In the genomic region with DNA sequence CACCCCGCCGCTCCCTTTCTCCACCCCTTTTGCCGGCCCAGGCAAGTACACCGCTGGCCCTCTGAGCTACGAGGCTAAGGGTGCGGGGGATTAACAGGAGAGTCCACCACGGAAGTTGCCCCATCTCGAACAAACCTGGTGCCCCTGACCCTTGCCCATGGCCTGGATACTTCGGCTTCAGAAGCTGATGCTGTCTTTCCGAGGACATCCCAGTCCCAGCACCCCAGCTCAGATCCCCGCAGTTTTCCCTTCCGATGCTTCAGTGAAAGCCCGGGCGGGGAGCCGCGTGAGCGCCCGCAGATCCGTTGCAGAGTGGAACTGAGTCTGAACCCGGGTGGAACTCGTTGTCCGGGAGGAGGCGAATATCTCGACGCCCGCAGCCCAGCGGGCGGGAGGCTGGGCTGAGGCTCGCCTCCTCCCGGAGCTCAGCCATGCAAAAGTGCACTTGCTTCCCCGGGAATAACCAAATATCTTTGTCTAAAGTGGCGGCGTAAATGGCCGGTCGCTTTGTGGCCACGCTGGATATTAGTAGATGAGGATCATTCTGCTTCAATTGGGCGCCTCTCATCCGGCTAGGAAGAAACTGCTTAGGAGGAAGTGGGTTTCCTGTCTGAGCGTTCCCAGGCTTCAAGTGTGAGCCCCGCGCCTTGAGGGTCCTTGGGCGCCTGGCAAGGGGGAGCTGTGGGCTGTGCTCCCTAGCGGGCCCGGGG, we compare ENCODE assay signal across 8 mouse cellular contexts. TPM values are rescaled to one million over a fixed set of nuclear protein-coding genes. Genes with fewer than 3 reads are reported as not detected.
DNase-seq lines count a peak whose midpoint lies in the region; ATAC-seq lines count a peak whose summit lies in the region.

No protein-coding gene starts in this region.

- DNase-seq in embryo, embryonic 9.5 days (ENCODE audit: extremely low spot score) = peak; percentile 42
- no peak for DNase-seq in forebrain, embryonic 14.5 days (ENCODE audit: low spot score)
- no peak for DNase-seq in frontal cortex, postnatal 14 days (ENCODE audit: low spot score in 2 of 2)
- DNase-seq in spleen, adult 12 weeks (ENCODE audit: low spot score) = no peak
- DNase-seq in layer of hippocampus, postnatal 14 days (ENCODE audit: low spot score in 2 of 2) = no peak

- no peak overlapping the region for H3K9ac ChIP-seq in kidney, embryonic 15.5 days
- no peak overlapping the region for H3K9ac ChIP-seq in kidney, embryonic 14.5 days (ENCODE audit: low read depth, low read length)
- H3K9ac ChIP-seq in forebrain, embryonic 14.5 days (ENCODE audit: low read length) = peak overlapping the region; percentile 63
- no peak overlapping the region for H3K9ac ChIP-seq in midbrain, embryonic 12.5 days (replicated peaks)

- peaks cover 39% of the 10 kb centered on the region for H3K4me1 ChIP-seq in kidney, embryonic 15.5 days
- H3K4me1 ChIP-seq in kidney, embryonic 14.5 days (ENCODE audit: control insufficient read depth, insufficient read depth, low read length) = peaks cover 7% of the 10 kb centered on the region; the same call in 1 of the 2 replicates
- no peaks in the 10 kb centered on the region for H3K4me1 ChIP-seq in forebrain, embryonic 14.5 days (ENCODE audit: control insufficient read depth, insufficient read depth, low read length)
- peaks cover 13% of the 10 kb centered on the region; the same call in 1 of the 2 replicates for H3K4me1 ChIP-seq in midbrain, embryonic 12.5 days

- under 1% methylated on average over 44 of the region's 44 CpGs for WGBS in kidney, embryonic 15.5 days
- under 1% methylated on average over 44 of the region's 44 CpGs for WGBS in kidney, embryonic 14.5 days
- WGBS in forebrain, embryonic 14.5 days = under 1% methylated on average over 44 of the region's 44 CpGs
- WGBS in midbrain, embryonic 12.5 days = under 1% methylated on average over 44 of the region's 44 CpGs

- H3K27ac ChIP-seq in kidney, embryonic 15.5 days = no peak overlapping the region
- H3K27ac ChIP-seq in kidney, embryonic 14.5 days (ENCODE audit: low read depth, low read length) = no peak overlapping the region
- H3K27ac ChIP-seq in forebrain, embryonic 14.5 days (ENCODE audit: low read depth, low read length) = peak overlapping the region; percentile 84
- H3K27ac ChIP-seq in midbrain, embryonic 12.5 days (replicated peaks) = 0 out of 2 replicates have a peak overlapping the region, but pooled peaks have one; percentile 39

- no peak for ATAC-seq in kidney, embryonic 15.5 days (replicated peaks; ENCODE audit: low FRiP score)
- ATAC-seq in kidney, embryonic 14.5 days (ENCODE audit: low FRiP score, low TSS enrichment) = no peak
- ATAC-seq in forebrain, embryonic 14.5 days = peak; percentile 33
- ATAC-seq in midbrain, embryonic 12.5 days (ENCODE audit: low FRiP score, low read depth) = no peak

- no peaks in the 10 kb centered on the region for H3K36me3 ChIP-seq in kidney, embryonic 15.5 days
- H3K36me3 ChIP-seq in kidney, embryonic 14.5 days (ENCODE audit: control insufficient read depth, insufficient read depth, low read length) = no peaks in the 10 kb centered on the region
- H3K36me3 ChIP-seq in forebrain, embryonic 14.5 days (ENCODE audit: control insufficient read depth, insufficient read depth, low read length) = no peaks in the 10 kb centered on the region
- H3K36me3 ChIP-seq in midbrain, embryonic 12.5 days = no peaks in the 10 kb centered on the region

- H3K27me3 ChIP-seq in kidney, embryonic 15.5 days = peaks cover 98% of the 10 kb centered on the region
- H3K27me3 ChIP-seq in kidney, embryonic 14.5 days (ENCODE audit: control insufficient read depth, insufficient read depth, low read length) = peaks cover 94% of the 10 kb centered on the region
- peaks cover 81% of the 10 kb centered on the region for H3K27me3 ChIP-seq in forebrain, embryonic 14.5 days (replicated peaks; ENCODE audit: control insufficient read depth, insufficient read depth, low read length)
- peaks cover 99% of the 10 kb centered on the region for H3K27me3 ChIP-seq in midbrain, embryonic 12.5 days

- H3K4me3 ChIP-seq in kidney, embryonic 15.5 days (replicated peaks) = 0 out of 2 replicates have a peak overlapping the region, but pooled peaks have one; percentile 4
- no peak overlapping the region for H3K4me3 ChIP-seq in kidney, embryonic 14.5 days (ENCODE audit: low read length)
- H3K4me3 ChIP-seq in forebrain, embryonic 14.5 days (ENCODE audit: low read depth, low read length) = peak overlapping the region; percentile 33
- H3K4me3 ChIP-seq in midbrain, embryonic 12.5 days = peak overlapping the region; percentile 31

- 0 out of 2 replicates have a peak overlapping the region, but pooled peaks have one; percentile 8 for H3K4me2 ChIP-seq in kidney, embryonic 15.5 days
- H3K4me2 ChIP-seq in kidney, embryonic 14.5 days (replicated peaks; ENCODE audit: low read depth, low read length) = no peak overlapping the region
- peak overlapping the region; percentile 32 for H3K4me2 ChIP-seq in forebrain, embryonic 14.5 days (ENCODE audit: low read length)
- H3K4me2 ChIP-seq in midbrain, embryonic 12.5 days (replicated peaks) = peak overlapping the region; percentile 12

- H3K9me3 ChIP-seq in kidney, embryonic 15.5 days (replicated peaks) = no peaks in the 10 kb centered on the region
- H3K9me3 ChIP-seq in kidney, embryonic 14.5 days (ENCODE audit: control insufficient read depth, low read length) = no peaks in the 10 kb centered on the region
- H3K9me3 ChIP-seq in forebrain, embryonic 14.5 days (replicated peaks; ENCODE audit: control insufficient read depth, low read length) = no peaks in the 10 kb centered on the region
- no peaks in the 10 kb centered on the region for H3K9me3 ChIP-seq in midbrain, embryonic 12.5 days

RNA-seq across cellular contexts. Expression of gene Nkx2-1, which starts 0.4 kb away (rescaled TPM):
- not detected in 2 replicates for polyA plus RNA-seq in kidney, embryonic 15.5 days (2015; fragmentation: Nextera tagmentation; extraction: Ambion mirVana)
- not detected in 2 replicates for polyA plus RNA-seq in kidney, embryonic 14.5 days (2014; fragmentation: Nextera tagmentation; extraction: Ambion mirVana)
- polyA plus RNA-seq in forebrain, embryonic 14.5 days (2014; fragmentation: Nextera tagmentation; extraction: Ambion mirVana) = 13.9 and 15.9 TPM in 2 replicates
- polyA plus RNA-seq in midbrain, embryonic 12.5 days (2016; fragmentation: Nextera tagmentation; extraction: Ambion mirVana) = 5.2 and 9.3 TPM in 2 replicates
- under 1 TPM; 0.62 to 0.76 TPM for total RNA-seq in layer of hippocampus, postnatal 14 days (2021)

Comparison
In these comparisons a context has a peak if more than half of its experiments do, and no peak if none do; other contexts are left out.
1. H3K27ac ChIP-seq: peak in forebrain, embryonic 14.5 days (single experiment) and midbrain, embryonic 12.5 days (single experiment); none in kidney, embryonic 15.5 days (single experiment) and kidney, embryonic 14.5 days (single experiment).